Mouse (Mus musculus) skeletal muscle tissue, adult 2 months (tissue): Measurements from ENCODE around the gene Olfr1469.
"Not testable (repeated sequence)": the region's sequence is repeated elsewhere in the genome, so short reads cannot be mapped to it uniquely, and the experiment has no call there.

Experiments used
- DNase-seq: peaks from one replicate; pipeline ENCODE4 v3.0.0-alpha.2; 2012; ENCODE audit warnings: low read depth, low spot score

Olfr1469 gene

DNA sequence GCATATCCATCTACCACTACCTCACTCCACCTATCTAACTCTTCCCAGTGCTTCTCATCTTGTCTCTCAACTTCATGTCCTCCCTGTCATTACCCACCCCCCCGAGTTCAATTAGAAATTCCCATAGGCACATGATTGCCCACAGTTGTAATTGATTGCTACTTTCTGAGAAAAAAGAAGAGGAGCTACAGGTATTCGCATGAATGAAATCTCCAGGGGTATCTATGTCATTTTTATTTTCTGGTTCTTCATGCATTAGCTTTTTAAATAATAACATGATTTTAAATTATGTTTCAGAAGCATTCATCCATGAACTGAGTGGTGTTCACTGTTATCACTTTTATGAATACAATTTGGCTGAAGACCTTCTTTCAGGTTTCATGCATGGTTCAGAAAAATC lies at the start of gene Olfr1469:
TSS of gene Olfr1469 (plus strand) at position 301 of the 400 bp plus-strand sequence.
- DNase-seq, result no peak

GRCm38 (mm10) chr19:13361936-13362335 lies 45.7 kb upstream of the Olfr1469 start, which contains the start of gene Olfr1467:
Gene Olfr1467 (plus strand): TSS chr19:13362236.
- DNase-seq, result no peak

GRCm38 (mm10) chr19:13443109-13443508 lies 35.5 kb downstream of the Olfr1469 start, which contains the start of gene Olfr1471:
Gene Olfr1471 (plus strand): TSS chr19:13443409.
- not testable (repeated sequence) for DNase-seq

DNA sequence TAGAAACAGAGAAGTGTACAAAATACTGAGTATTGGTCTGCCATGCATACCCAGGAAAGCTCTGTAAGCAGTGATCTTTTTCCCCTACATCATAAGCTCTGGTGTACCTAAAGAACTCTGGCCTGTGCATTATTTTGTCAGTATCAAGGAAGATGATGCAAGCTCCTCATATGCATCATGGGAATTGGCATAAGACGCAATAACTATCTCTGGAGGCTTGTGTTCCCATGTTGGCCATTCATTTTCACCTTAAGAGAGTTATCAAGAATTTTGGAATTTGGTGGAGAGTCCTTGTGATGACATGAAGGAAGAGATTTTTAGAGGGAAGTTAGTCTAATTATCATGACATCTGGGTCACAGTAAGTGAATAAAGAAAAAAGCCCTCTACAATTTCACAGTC lies 48.3 kb downstream of the Olfr1469 start, which contains the start of gene Olfr1472:
TSS of gene Olfr1472 (minus strand) at position 101 of the 400 bp plus-strand sequence.
- no peak for DNase-seq
